Mouse (Mus musculus) kidney, adult 10 weeks (tissue): Measurements from ENCODE around the gene Sephs1. TPM values are rescaled to one million over a fixed set of nuclear protein-coding genes. Genes with fewer than 3 reads are reported as not detected.

Source experiments
- polyA plus RNA-seq: library from polyadenylated mRNA; stranded (reverse); fragments of 350-450 nt; fragmentation: Illumina TruSeq; extraction: RNeasy Lipid Tissue Mini Kit (QIAGEN cat#74804); gene quantifications from one replicate; pipeline ENCODE4 v1.2.3, GENCODE M21; 2014; ENCODE audit warnings: low read depth, low replicate concordance

Gene Sephs1
- 40.1 TPM for polyA plus RNA-seq

GRCm38 (mm10) chr2:4881350-4882248 lies at the start of gene Sephs1:
TSS of gene Sephs1 (plus strand) at chr2:4881564.

GRCm38 (mm10) chr2:4918860-4919739 lies 37.7 kb downstream of the Sephs1 start, which contains the start of gene Phyh:
TSS of gene Phyh (plus strand) at chr2:4919019.

Other genes starting within 250 kb of the Sephs1 start
- 52.0 TPM for gene Prpf18, start 229.5 kb upstream of the Sephs1 start, polyA plus RNA-seq
- 25.5 TPM for gene Bend7, start 163.7 kb upstream of the Sephs1 start, polyA plus RNA-seq
- 1,073 TPM for gene Phyh, start 37.5 kb downstream of the Sephs1 start, polyA plus RNA-seq
- gene Ucma, start 94.6 kb downstream of the Sephs1 start, polyA plus RNA-seq = not detected
- gene Mcm10, start 131.2 kb downstream of the Sephs1 start, polyA plus RNA-seq = 0.53 TPM
- gene Optn, start 182.5 kb downstream of the Sephs1 start, polyA plus RNA-seq = 11.8 TPM